Mouse (Mus musculus) lung, postnatal 0 days (tissue): ENCODE results near the gene Oas1d. TPM values are rescaled to one million over a fixed set of nuclear protein-coding genes. Genes with fewer than 3 reads are reported as not detected.
"Not testable (repeated sequence)": the region's sequence is repeated elsewhere in the genome, so short reads cannot be mapped to it uniquely, and the experiment has no call there.

ENCODE experiments used
- ATAC-seq: fragments of 200-750 bp; cut with Nextera tagmentation; 2 replicates; pipeline ENCODE4 v1.8.0; 2017; ENCODE audit warnings: moderate library complexity
- DNase-seq: peaks from one replicate; pipeline ENCODE4 v3.0.0-alpha.2; 2016; ENCODE audit warnings: low spot score
- H3K27ac ChIP-seq: fragments of 300-500 bp; sonication (generic); 2 replicates; pipeline ENCODE4 v1.5.1; 2014; ENCODE audit warnings: antibody characterized with exemption, mild to moderate bottlenecking, low read length, mixed read lengths
- H3K27me3 ChIP-seq: fragments of 300-500 bp; sonication (generic); replicated peaks from 2 replicates; pipeline ENCODE4 v1.6.1; 2014; ENCODE audit warnings: low read length, mixed read lengths; ENCODE audit not compliant: insufficient read depth
- H3K36me3 ChIP-seq: fragments of 300-500 bp; sonication (generic); 2 replicates; pipeline ENCODE4 v1.6.1; 2014; ENCODE audit warnings: low read length, mixed read lengths; ENCODE audit not compliant: insufficient read depth
- H3K4me1 ChIP-seq: fragments of 300-500 bp; sonication (generic); 2 replicates; pipeline ENCODE4 v1.6.1; 2014; ENCODE audit warnings: antibody characterized with exemption, low read depth, low read length, mixed read lengths; ENCODE audit not compliant: insufficient read depth
- H3K4me2 ChIP-seq: fragments of 300-500 bp; sonication (generic); replicated peaks from 2 replicates; pipeline ENCODE4 v1.6.1; 2014; ENCODE audit warnings: low read depth, mild to moderate bottlenecking, low read length, moderate library complexity, mixed read lengths
- H3K4me3 ChIP-seq: fragments of 300-500 bp; sonication (generic); 2 replicates; pipeline ENCODE4 v1.5.1; 2014; ENCODE audit warnings: low read depth, low read length
- H3K9ac ChIP-seq: fragments of 300-500 bp; sonication (generic); replicated peaks from 2 replicates; pipeline ENCODE4 v1.6.1; 2014; ENCODE audit warnings: low read depth, mild to moderate bottlenecking
- H3K9me3 ChIP-seq: fragments of 300-500 bp; sonication (generic); 2 replicates; pipeline ENCODE4 v1.6.1; 2016; ENCODE audit warnings: low read length, mixed read lengths
- CTCF ChIP-seq: IDR thresholded peaks from 2 replicates; pipeline ENCODE4 v1.5.1; 2016; ENCODE audit warnings: antibody characterized with exemption, mild to moderate bottlenecking
- EP300 ChIP-seq: IDR thresholded peaks from 2 replicates; pipeline ENCODE4 v1.6.1; 2016; ENCODE audit warnings: antibody characterized with exemption, mild to moderate bottlenecking, control low read depth
- WGBS: fragments of 180-500 bp; shearing (Covaris S2); extraction: QIAGEN DNeasy Blood & Tissue Kit; methylation state at CpG from one replicate; pipeline ENCODE4 v1.1.7; 2014; 5-methylcytosine and 5-hydroxymethylcytosine counted together
- polyA plus RNA-seq: library from polyadenylated mRNA; unstranded; fragments of >200 nt; fragmentation: Nextera tagmentation; extraction: Ambion mirVana; gene quantifications from 2 replicates; pipeline ENCODE4 v1.2.1, GENCODE M21; 2015

Gene Oas1d
- polyA plus RNA-seq, 1 experiment from 2014 or later: not detected

DNA sequence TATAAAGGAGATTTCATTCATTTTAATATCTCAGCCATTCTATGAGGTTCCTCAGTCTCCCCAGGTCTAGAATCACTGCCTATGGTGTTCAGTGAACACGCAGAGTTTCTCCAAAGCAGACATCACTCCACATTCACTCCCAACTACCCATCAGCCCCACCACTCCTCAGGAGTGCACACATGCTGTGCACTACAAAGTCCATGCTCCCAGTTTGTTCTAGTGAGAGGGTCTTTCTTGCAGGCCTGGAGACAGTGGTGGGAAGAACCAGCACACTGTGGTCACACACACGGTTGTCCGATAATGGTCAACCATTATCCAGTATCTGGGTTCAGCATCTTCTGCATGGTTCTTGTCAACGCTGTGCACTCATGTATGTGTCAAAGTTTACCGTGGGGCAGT, 12.3 kb upstream of the Oas1d start:
- WGBS: 92% methylated on average over 5 of the region's 5 CpGs
- ATAC-seq (no peak), DNase-seq (no peak)
- Histone ChIP-seq H3K9me3 (no peaks in the 10 kb centered on the region), H3K27me3 (no peaks in the 10 kb centered on the region), H3K4me2 (no peak overlapping the region), H3K36me3 (no peaks in the 10 kb centered on the region), H3K27ac (no peak overlapping the region), H3K9ac (no peak overlapping the region), H3K4me3 (no peak overlapping the region), H3K4me1 (no peaks in the 10 kb centered on the region)
- TF ChIP-seq EP300 (no peak), CTCF (no peak)

DNA sequence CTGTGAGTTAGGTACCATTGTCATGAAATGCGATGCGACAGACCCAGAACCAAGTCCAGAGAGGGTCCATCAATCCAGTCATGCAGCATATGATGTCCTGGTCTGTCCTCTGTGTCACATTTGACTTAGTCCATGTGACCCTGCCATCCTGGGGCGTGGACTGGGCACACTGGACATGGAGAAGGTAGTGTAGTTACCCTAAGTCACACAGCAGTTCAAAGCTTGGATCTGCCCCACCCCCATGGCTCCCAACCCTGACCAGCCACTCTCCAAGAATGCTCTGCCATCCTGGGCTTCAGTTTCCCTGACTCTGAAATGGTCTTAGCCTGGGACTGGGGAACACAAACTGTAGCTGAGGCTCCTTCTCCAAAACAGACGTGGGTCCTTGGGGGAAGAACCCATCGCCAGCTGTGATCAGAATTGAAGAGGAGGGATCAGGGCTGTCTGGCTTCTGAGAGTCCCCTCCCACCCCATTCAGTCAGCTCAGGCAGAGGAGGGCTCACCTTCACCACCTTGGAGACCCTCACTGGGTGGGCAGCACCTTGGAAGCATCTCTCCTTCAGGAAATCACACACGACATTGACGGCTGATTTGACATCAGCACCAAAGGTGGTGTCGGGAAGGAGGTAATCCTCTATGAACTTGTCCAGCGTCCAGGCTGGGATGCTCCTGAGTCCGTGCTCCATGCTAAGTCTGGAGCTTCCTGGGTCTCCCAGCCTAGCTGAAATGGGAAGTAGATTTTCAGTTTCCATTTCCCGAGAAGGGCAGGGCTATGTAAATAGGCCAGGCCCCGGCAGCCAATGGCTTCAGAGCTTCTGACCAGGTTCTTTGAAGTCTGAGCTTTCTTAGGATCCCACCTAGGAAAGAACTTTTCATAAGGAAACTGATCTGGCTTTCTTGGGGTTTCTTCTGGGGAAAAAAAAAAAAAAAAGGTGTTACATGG, 7.3 kb upstream of the Oas1d start, which contains the start of gene Oas1a:
Oas1a (minus strand) TSS at position 731 of the 943 bp plus-strand sequence.
- H3K36me3 ChIP-seq, H3K4me3 ChIP-seq, DNase-seq, H3K9ac ChIP-seq, H3K27me3 ChIP-seq, H3K9me3 ChIP-seq, ATAC-seq, H3K27ac ChIP-seq, H3K4me1 ChIP-seq: not testable (repeated sequence)
- peak within 1 kb of the TSS; percentile 22 for H3K4me2 ChIP-seq
- WGBS: 33% methylated on average over 9 of the region's 12 CpGs

DNA sequence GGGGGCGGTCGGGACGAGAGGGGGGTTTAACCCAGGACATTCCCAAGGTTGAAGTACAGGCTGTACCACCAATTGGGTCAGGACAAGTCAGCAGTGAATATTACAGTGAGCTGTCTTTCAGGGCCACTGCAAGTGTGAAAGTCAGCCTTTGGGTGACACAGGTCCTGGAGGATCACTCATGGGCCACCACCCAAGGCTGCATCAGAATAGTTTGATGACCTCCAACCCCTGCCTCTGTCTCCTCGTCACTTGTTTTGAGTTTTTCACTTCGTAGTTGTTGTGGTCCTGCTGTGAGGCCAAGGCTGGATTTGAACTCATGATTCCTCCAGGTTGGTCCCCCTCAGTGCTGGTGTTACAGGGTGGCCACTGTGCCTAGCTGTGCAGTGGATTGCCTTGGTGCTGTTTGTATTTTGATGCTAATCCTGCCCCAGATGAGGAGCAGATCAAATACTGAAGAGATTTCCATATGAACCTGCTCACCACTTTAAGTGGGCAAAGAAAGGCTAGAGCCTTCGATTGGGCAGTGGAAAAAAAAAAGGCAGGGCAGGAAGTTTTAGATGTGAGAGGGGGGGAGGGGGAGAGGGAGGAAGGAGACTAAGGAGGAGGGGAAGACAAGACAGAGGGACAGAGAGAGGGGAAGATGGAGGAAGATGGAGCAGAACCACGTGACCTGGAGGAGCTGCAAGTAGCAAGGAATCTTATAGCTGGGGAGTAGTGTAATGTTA, 6.0 kb upstream of the Oas1d start:
- no peak for TF ChIP-seq EP300
- no peak for TF ChIP-seq CTCF
- DNase-seq (no peak), ATAC-seq (no peak)
- no peak overlapping the region for H3K9ac ChIP-seq
- no peaks in the 10 kb centered on the region for H3K36me3 ChIP-seq
- no peak overlapping the region for H3K4me2 ChIP-seq
- no peaks in the 10 kb centered on the region for H3K4me1 ChIP-seq
- no peaks in the 10 kb centered on the region for H3K9me3 ChIP-seq
- 51% methylated on average over 7 of the region's 7 CpGs for WGBS
- H3K27ac ChIP-seq: no peak overlapping the region
- H3K4me3 ChIP-seq: no peak overlapping the region
- no peaks in the 10 kb centered on the region for H3K27me3 ChIP-seq

DNA sequence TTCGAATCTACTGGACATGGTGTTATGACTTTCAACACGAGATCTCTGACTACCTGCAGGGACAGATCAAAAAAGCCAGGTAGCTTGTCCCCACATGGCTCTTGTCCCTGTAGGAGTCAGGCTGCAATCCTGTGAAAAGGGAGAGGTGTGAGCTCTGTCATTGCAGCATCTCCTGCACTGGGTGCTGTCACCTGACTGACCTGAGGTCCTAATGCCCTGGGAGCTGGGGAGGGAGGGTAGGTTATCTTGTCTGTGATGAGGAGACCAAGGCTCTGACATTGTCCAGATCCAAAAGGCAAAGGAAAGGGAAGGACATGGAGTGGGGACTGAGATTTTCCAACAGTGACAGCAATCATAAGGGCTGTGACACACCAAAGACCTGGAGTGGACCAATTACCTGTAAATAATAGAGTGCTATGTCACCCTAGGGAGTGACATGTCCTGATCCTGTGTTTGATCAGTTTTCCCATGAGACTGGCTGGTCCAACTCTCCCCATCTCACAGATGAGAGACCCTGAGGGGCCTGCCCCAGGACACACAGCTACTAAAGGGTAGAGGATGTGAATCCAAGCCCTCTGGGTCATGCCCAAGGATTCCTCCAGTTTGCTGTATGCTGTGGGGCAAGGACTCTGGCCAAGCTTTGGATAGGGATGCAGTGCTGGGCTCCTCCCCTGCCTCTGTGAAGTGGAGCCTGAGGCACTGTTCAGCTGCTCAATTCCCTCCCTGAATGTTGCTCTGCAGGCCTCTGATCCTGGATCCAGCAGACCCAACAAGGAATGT, 5.0 kb downstream of the Oas1d start:
- not testable (repeated sequence) for ATAC-seq, H3K27me3 ChIP-seq, H3K9ac ChIP-seq, H3K27ac ChIP-seq, H3K4me2 ChIP-seq, DNase-seq, H3K4me3 ChIP-seq, H3K4me1 ChIP-seq, H3K9me3 ChIP-seq, H3K36me3 ChIP-seq
- 52% methylated on average over 2 of the region's 2 CpGs for WGBS

DNA sequence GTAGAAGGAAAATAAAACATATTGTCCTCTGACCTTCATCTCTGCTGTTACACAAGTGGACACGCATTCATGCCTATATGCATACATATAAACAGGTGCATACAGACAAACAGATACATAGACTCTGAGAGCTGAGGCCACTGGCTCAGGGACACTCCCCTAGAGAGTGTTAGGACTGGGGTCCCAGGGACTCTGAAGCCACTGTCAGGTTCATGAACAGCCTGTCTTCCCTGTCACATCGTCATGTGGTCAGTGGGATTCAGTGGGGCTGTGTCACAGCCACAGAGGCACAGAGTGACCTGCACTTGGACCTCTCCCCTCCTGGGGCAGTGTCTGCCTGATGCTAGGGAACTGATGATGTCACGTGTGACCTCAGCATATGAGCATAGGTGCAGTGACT, 6.0 kb downstream of the Oas1d start:
- H3K4me3 ChIP-seq: no peak overlapping the region
- no peaks in the 10 kb centered on the region for H3K27me3 ChIP-seq
- H3K9ac ChIP-seq: no peak overlapping the region
- ATAC-seq (no peak), DNase-seq (no peak)
- H3K27ac ChIP-seq: no peak overlapping the region
- no peak overlapping the region for H3K4me2 ChIP-seq
- no peaks in the 10 kb centered on the region for H3K9me3 ChIP-seq
- no peaks in the 10 kb centered on the region for H3K36me3 ChIP-seq
- 61% methylated on average over 3 of the region's 3 CpGs for WGBS
- TF ChIP-seq EP300: no peak
- TF ChIP-seq CTCF: no peak
- no peaks in the 10 kb centered on the region for H3K4me1 ChIP-seq

DNA sequence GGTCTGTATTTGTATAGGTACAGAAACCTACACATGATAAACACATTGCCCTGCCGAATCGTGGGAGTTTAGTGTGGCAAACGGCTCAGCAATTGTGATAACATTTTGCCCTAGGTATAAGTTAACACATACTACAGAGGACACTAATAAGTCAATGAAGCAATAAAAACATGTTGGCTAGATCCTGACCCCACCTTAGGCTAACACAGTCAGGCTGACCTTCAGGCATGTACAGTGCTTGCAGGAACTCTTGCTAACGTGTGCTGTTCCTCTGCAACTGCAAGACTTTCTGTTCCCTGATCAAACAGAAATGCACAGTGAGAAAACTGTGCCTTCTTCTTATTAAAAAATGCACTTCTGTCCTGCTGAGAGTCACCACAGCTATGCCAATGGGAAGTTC, 9.6 kb downstream of the Oas1d start:
- Histone ChIP-seq H3K9ac (no peak overlapping the region), H3K4me2 (no peak overlapping the region), H3K27me3 (no peaks in the 10 kb centered on the region), H3K36me3 (no peaks in the 10 kb centered on the region), H3K27ac (no peak overlapping the region), H3K4me1 (no peaks in the 10 kb centered on the region), H3K9me3 (no peaks in the 10 kb centered on the region), H3K4me3 (no peak overlapping the region)
- no peak for TF ChIP-seq EP300
- no peak for ATAC-seq
- DNase-seq: no peak
- WGBS: 60% methylated on average over 4 of the region's 4 CpGs

DNA sequence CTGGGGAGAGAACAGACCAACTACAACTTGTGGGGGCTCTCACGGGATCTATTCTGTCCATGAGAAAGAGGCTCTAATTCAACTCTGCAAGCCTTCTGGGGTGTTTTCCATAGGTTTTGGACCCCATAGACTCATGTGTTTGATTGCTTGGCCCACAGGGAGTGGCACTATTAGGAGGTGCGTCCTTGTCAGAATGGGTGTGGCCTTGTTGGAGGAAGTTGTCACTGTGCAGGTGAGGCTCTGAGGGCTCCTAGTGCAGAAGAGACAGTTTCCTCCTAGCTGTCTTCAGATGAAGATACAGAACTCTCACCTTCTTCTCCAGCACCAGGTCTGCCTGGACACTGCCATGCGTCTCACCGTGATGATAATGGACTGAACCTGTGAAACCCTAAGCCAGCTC, 10.2 kb downstream of the Oas1d start:
- H3K27ac ChIP-seq, H3K27me3 ChIP-seq, H3K9ac ChIP-seq, H3K4me3 ChIP-seq, H3K9me3 ChIP-seq, H3K36me3 ChIP-seq, ATAC-seq, DNase-seq, H3K4me2 ChIP-seq, H3K4me1 ChIP-seq: not testable (repeated sequence)
- WGBS: 71% methylated on average over 4 of the region's 4 CpGs

DNA sequence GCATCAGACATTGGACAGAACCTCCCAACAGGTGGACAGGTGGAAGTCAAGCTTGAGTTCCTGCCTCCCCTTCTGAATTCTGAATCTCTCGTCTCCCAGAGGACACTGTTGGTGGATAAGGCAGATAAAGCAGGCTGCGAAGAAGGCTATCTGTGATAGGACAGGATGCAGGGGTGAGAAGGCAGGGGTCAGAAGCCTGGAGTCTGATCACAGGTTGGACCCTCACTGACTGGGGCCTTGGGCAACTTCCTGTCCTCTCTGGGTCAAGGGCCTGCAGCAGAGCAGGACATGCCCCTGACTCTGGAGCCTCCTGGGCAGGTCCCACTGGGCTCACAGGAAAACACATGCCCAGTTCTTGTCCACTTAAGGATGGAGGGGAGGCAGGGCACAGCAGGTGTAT, 12.0 kb downstream of the Oas1d start:
- ATAC-seq, H3K4me3 ChIP-seq, H3K4me2 ChIP-seq, DNase-seq, H3K9ac ChIP-seq, H3K4me1 ChIP-seq, H3K9me3 ChIP-seq, H3K27ac ChIP-seq, H3K36me3 ChIP-seq, H3K27me3 ChIP-seq: not testable (repeated sequence)
- 56% methylated on average over 2 of the region's 2 CpGs for WGBS
